Mouse (Mus musculus) forebrain, embryonic 15.5 days (tissue): ENCODE results near the gene Gm5431. TPM values are rescaled to one million over a fixed set of nuclear protein-coding genes. Genes with fewer than 3 reads are reported as not detected.
"Not testable (repeated sequence)": the region's sequence is repeated elsewhere in the genome, so short reads cannot be mapped to it uniquely, and the experiment has no call there.

Experiments
- ATAC-seq: fragments of 200-750 bp; cut with Nextera tagmentation; replicated peaks from 2 replicates; pipeline ENCODE4 v1.8.0; 2017; ENCODE audit warnings: mild to moderate bottlenecking, moderate TSS enrichment, moderate library complexity
- H3K27ac ChIP-seq: fragments of 300-500 bp; sonication (generic); replicated peaks from 2 replicates; pipeline ENCODE4 v1.5.1; 2015; ENCODE audit warnings: mild to moderate bottlenecking, inconsistent platforms
- H3K27me3 ChIP-seq: fragments of 300-500 bp; sonication (generic); 2 replicates; pipeline ENCODE4 v1.6.1; 2015; ENCODE audit warnings: inconsistent platforms
- H3K36me3 ChIP-seq: fragments of 300-500 bp; sonication (generic); 2 replicates; pipeline ENCODE4 v1.6.1; 2015; ENCODE audit warnings: mild to moderate bottlenecking, inconsistent platforms
- H3K4me1 ChIP-seq: fragments of 300-500 bp; sonication (generic); 2 replicates; pipeline ENCODE4 v1.6.1; 2015; ENCODE audit warnings: inconsistent platforms
- H3K4me2 ChIP-seq: fragments of 300-500 bp; sonication (generic); replicated peaks from 2 replicates; pipeline ENCODE4 v1.6.1; 2015; ENCODE audit warnings: mild to moderate bottlenecking, inconsistent platforms
- H3K4me3 ChIP-seq: fragments of 300-500 bp; sonication (generic); 2 replicates; pipeline ENCODE4 v1.5.1; 2015; ENCODE audit warnings: mild to moderate bottlenecking, inconsistent platforms
- H3K9ac ChIP-seq: fragments of 300-500 bp; sonication (generic); replicated peaks from 2 replicates; pipeline ENCODE4 v1.6.1; 2015; ENCODE audit warnings: mild to moderate bottlenecking, inconsistent platforms
- H3K9me3 ChIP-seq: fragments of 300-500 bp; sonication (generic); 2 replicates; pipeline ENCODE4 v1.6.1; 2016; ENCODE audit warnings: inconsistent platforms
- WGBS: fragments of 180-500 bp; shearing (Covaris S2); methylation state at CpG from one replicate; pipeline ENCODE4 v1.1.7; 2015; ENCODE audit warnings: mixed read lengths; 5-methylcytosine and 5-hydroxymethylcytosine counted together
- polyA plus RNA-seq: library from polyadenylated mRNA; unstranded; fragments of >200 nt; fragmentation: Nextera tagmentation; extraction: Ambion mirVana; gene quantifications from 2 replicates; pipeline ENCODE4 v1.2.1, GENCODE M21; 2015

The Gm5431 gene
- polyA plus RNA-seq, 1 experiment from 2014 or later, result 0.11 TPM

GRCm38 (mm10) chr11:48846362-48846761 lies 55.7 kb downstream of the Gm5431 start:
- H3K9ac ChIP-seq, H3K4me3 ChIP-seq, H3K9me3 ChIP-seq, H3K36me3 ChIP-seq, H3K27me3 ChIP-seq, H3K27ac ChIP-seq, H3K4me1 ChIP-seq, ATAC-seq, H3K4me2 ChIP-seq: not testable (repeated sequence)
- 81% methylated on average over 2 of the region's 2 CpGs for WGBS

- Histone ChIP-seq H3K9me3 (no peaks in the 10 kb centered on the region), H3K9ac (no peak overlapping the region), H3K36me3 (no peaks in the 10 kb centered on the region), H3K4me1 (no peaks in the 10 kb centered on the region), H3K4me2 (no peak overlapping the region), H3K4me3 (no peak overlapping the region), H3K27ac (no peak overlapping the region), H3K27me3 (no peaks in the 10 kb centered on the region)
- WGBS, result 44% methylated on average over 13 of the region's 13 CpGs
- no peak for ATAC-seq
Measured at GRCm38 (mm10) chr11:48845244-48845815, 56.7 kb downstream of the Gm5431 start.

- no peak overlapping the region for H3K27ac ChIP-seq
- no peak for ATAC-seq
- H3K9ac ChIP-seq, result no peak overlapping the region
- no peak overlapping the region for H3K4me2 ChIP-seq
- H3K9me3 ChIP-seq, result no peaks in the 10 kb centered on the region
- H3K27me3 ChIP-seq, result no peaks in the 10 kb centered on the region
- WGBS, result 55% methylated on average over 6 of the region's 6 CpGs
- no peak overlapping the region for H3K4me3 ChIP-seq
- H3K36me3 ChIP-seq, result no peaks in the 10 kb centered on the region
- no peaks in the 10 kb centered on the region for H3K4me1 ChIP-seq
Measured at GRCm38 (mm10) chr11:48844309-48844708, 57.7 kb downstream of the Gm5431 start.

- Histone ChIP-seq H3K4me2 (no peak overlapping the region), H3K9me3 (no peaks in the 10 kb centered on the region)
- WGBS, result 82% methylated on average over 11 of the region's 11 CpGs
Measured at GRCm38 (mm10) chr11:48843202-48843601, 58.8 kb downstream of the Gm5431 start.

GRCm38 (mm10) chr11:48842378-48842792 lies 59.6 kb downstream of the Gm5431 start:
- no peak for ATAC-seq
- no peaks in the 10 kb centered on the region for H3K36me3 ChIP-seq
- no peaks in the 10 kb centered on the region for H3K9me3 ChIP-seq
- H3K27me3 ChIP-seq, result no peaks in the 10 kb centered on the region
- no peak overlapping the region for H3K27ac ChIP-seq
- peaks cover 7% of the 10 kb centered on the region for H3K4me1 ChIP-seq
- no peak overlapping the region for H3K4me2 ChIP-seq
- no peak overlapping the region for H3K4me3 ChIP-seq
- H3K9ac ChIP-seq, result no peak overlapping the region
- 82% methylated on average over 4 of the region's 4 CpGs for WGBS

More at GRCm38 (mm10) chr11:48843202-48843601, 58.8 kb downstream of the Gm5431 start:
- no peak overlapping the region for H3K9ac ChIP-seq
- no peaks in the 10 kb centered on the region for H3K27me3 ChIP-seq
- H3K4me1 ChIP-seq, result peaks cover 5% of the 10 kb centered on the region
- H3K36me3 ChIP-seq, result no peaks in the 10 kb centered on the region
- no peak for ATAC-seq
- no peak overlapping the region for H3K27ac ChIP-seq
- H3K4me3 ChIP-seq, result no peak overlapping the region

GRCm38 (mm10) chr11:48841213-48841612 lies 60.8 kb downstream of the Gm5431 start:
- H3K27me3 ChIP-seq, result no peaks in the 10 kb centered on the region
- no peak overlapping the region for H3K4me2 ChIP-seq
- WGBS, result 85% methylated on average over 5 of the region's 5 CpGs
- H3K9ac ChIP-seq, result no peak overlapping the region
- H3K9me3 ChIP-seq, result no peaks in the 10 kb centered on the region
- H3K27ac ChIP-seq, result no peak overlapping the region
- no peaks in the 10 kb centered on the region for H3K36me3 ChIP-seq
- no peak overlapping the region for H3K4me3 ChIP-seq
- peaks cover 14% of the 10 kb centered on the region for H3K4me1 ChIP-seq
- ATAC-seq, result no peak

GRCm38 (mm10) chr11:48840805-48841204 lies 61.2 kb downstream of the Gm5431 start:
- H3K9ac ChIP-seq, result no peak overlapping the region
- H3K36me3 ChIP-seq, result no peaks in the 10 kb centered on the region
- ATAC-seq, result no peak
- H3K27ac ChIP-seq, result no peak overlapping the region
- no peak overlapping the region for H3K4me3 ChIP-seq
- peaks cover 14% of the 10 kb centered on the region for H3K4me1 ChIP-seq
- H3K27me3 ChIP-seq, result no peaks in the 10 kb centered on the region
- no peaks in the 10 kb centered on the region for H3K9me3 ChIP-seq
- no peak overlapping the region for H3K4me2 ChIP-seq

GRCm38 (mm10) chr11:48838879-48839680 lies 62.9 kb downstream of the Gm5431 start:
- no peak for ATAC-seq
- no peak overlapping the region for H3K27ac ChIP-seq
- 70% methylated on average over 10 of the region's 10 CpGs for WGBS

GRCm38 (mm10) chr11:48838181-48838797 lies 63.7 kb downstream of the Gm5431 start:
- Histone ChIP-seq H3K4me1 (peaks cover 22% of the 10 kb centered on the region), H3K4me3 (peak overlapping the region; percentile 97), H3K27ac (peak overlapping the region; percentile 63), H3K4me2 (peak overlapping the region; percentile 89), H3K27me3 (no peaks in the 10 kb centered on the region), H3K9me3 (no peaks in the 10 kb centered on the region), H3K9ac (peak overlapping the region; percentile 75), H3K36me3 (no peaks in the 10 kb centered on the region)
- WGBS, result 2% methylated on average over 16 of the region's 16 CpGs
- ATAC-seq, result peak; percentile 14; the same call in 1 of the 2 replicates

More at GRCm38 (mm10) chr11:48838879-48839680, 62.9 kb downstream of the Gm5431 start:
- Histone ChIP-seq H3K27me3 (no peaks in the 10 kb centered on the region), H3K4me3 (peak overlapping the region; percentile 97; the same call in 1 of the 2 replicates), H3K9ac (0 out of 2 replicates have a peak overlapping the region, but pooled peaks have one; percentile 75), H3K36me3 (no peaks in the 10 kb centered on the region), H3K4me2 (peak overlapping the region; percentile 89), H3K9me3 (no peaks in the 10 kb centered on the region), H3K4me1 (peaks cover 19% of the 10 kb centered on the region)

Other genes starting within 250 kb of the Gm5431 start
- gene Rack1, start 101.9 kb downstream of the Gm5431 start, polyA plus RNA-seq, result 475 and 481 TPM in 2 replicates
- 6.0 and 6.3 TPM in 2 replicates for gene Trim41, start 84.9 kb downstream of the Gm5431 start, polyA plus RNA-seq
- 1.4 and 1.7 TPM in 2 replicates for gene Trim7, start 76.1 kb downstream of the Gm5431 start, polyA plus RNA-seq
- gene Gm12184, start 75.6 kb downstream of the Gm5431 start, polyA plus RNA-seq, result 4.5 and 5.8 TPM in 2 replicates
- gene Irgm1, start 30.5 kb downstream of the Gm5431 start, polyA plus RNA-seq, result 1.6 and 1.9 TPM in 2 replicates
- gene Psme2b, start 44.0 kb upstream of the Gm5431 start, polyA plus RNA-seq, result 1.3 and 1.5 TPM in 2 replicates
- gene Olfr56, start 76.7 kb upstream of the Gm5431 start, polyA plus RNA-seq, result not detected in 2 replicates
- gene 9930111J21Rik1, start 77.2 kb upstream of the Gm5431 start, polyA plus RNA-seq, result 0.34 and 0.55 TPM in 2 replicates
- not detected in 2 replicates for gene Gm12185, start 90.0 kb upstream of the Gm5431 start, polyA plus RNA-seq
- not detected in 2 replicates for gene Tgtp1, start 92.0 kb upstream of the Gm5431 start, polyA plus RNA-seq
- gene 9930111J21Rik2, start 149.0 kb upstream of the Gm5431 start, polyA plus RNA-seq, result 0.24 and 0.28 TPM in 2 replicates
- gene Tgtp2, start 162.0 kb upstream of the Gm5431 start, polyA plus RNA-seq, result not detected in 2 replicates
- gene Ifi47, start 174.4 kb upstream of the Gm5431 start, polyA plus RNA-seq, result 0.38 and 0.54 TPM in 2 replicates
- gene Olfr1396, start 212.7 kb upstream of the Gm5431 start, polyA plus RNA-seq, result not detected in 2 replicates
- gene Olfr1395, start 240.1 kb upstream of the Gm5431 start, polyA plus RNA-seq, result not detected in 2 replicates